27 mouse cellular contexts compared by ENCODE assay signal in the genomic region with DNA sequence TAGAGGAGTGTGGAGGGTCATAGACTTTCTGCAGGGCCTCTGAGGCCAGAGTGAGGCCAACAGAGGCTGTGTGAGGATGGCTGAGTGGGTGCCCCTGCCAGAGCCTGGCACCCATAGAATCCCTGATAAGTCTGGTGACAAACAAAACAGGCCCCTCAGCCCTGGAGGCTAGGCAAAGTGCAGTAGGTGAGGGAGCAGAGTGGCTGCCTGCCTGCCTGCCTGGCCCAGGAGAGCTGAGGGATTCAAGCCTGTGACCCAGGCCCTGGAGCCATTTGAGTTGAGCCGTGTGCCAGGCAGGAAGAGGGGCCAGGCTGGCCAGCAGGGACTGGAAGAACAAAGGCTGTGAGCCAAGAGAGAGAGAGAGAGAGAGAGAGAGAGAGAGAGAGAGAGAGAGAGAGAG. TPM values are rescaled to one million over a fixed set of nuclear protein-coding genes. Genes with fewer than 3 reads are reported as not detected.
DNase-seq lines count a peak whose midpoint lies in the region; ATAC-seq and TF ChIP-seq lines count a peak whose summit lies in the region.
"Had no signal": no experiment of that assay in that cellular context is flagged by ENCODE, and none has a peak within 500 bp of the region (broad histone marks: within the 10 kb centered on the region; RNA-seq: fewer than 3 reads in every experiment).

No protein-coding gene starts in this region.

- no peak for ATAC-seq in megakaryocyte, adult 5-6 weeks (ENCODE audit: poor library complexity, severe bottlenecking)
- no peak for ATAC-seq in stomach, postnatal 0 days (ENCODE audit: low FRiP score, low TSS enrichment)
- ATAC-seq: forebrain, embryonic 14.5 days; hindbrain, embryonic 16.5 days had no signal

- TF ChIP-seq CTCF in gastrocnemius, adult 2 months (IDR thresholded peaks at IDR 0.05), result no peak
- TF ChIP-seq CTCF in stomach, postnatal 0 days (IDR thresholded peaks at IDR 0.05; ENCODE audit: low read depth), result no peak

- no peak overlapping the region for H3K9ac ChIP-seq in stomach, postnatal 0 days (ENCODE audit: low read length)
- H3K9ac ChIP-seq: embryonic facial prominence, embryonic 15.5 days; heart, embryonic 13.5 days; kidney, embryonic 15.5 days; limb, embryonic 13.5 days; liver, embryonic 14.5 days; lung, embryonic 15.5 days; midbrain, embryonic 12.5 days had no signal

- DNase-seq in adrenal gland, postnatal 10 days, result peak; percentile 75
- DNase-seq in adrenal gland, adult 18-20 months (ENCODE audit: low spot score in 2 of 2), result no peak
- DNase-seq in gastrocnemius, adult 2 months, result no peak
- no peak for DNase-seq in gastrocnemius, adult 18-20 months (ENCODE audit: low spot score)
- DNase-seq in stomach, postnatal 0 days (ENCODE audit: low spot score), result no peak
- DNase-seq in ovary, postnatal 10 days (ENCODE audit: low spot score), result no peak
- DNase-seq: cerebellum, adult 18-20 months; gastrocnemius, postnatal 36 days; heart, postnatal 14 days; kidney, adult 18-20 months; right cerebral cortex, postnatal 25 days; spleen, adult 18-20 months; thymus, adult 18-20 months; thymus, postnatal 36 days had no signal

- H3K36me3 ChIP-seq in megakaryocyte, embryonic 14.5 days (replicated peaks; ENCODE audit: low read length), result peaks cover 60% of the 10 kb centered on the region
- no peaks in the 10 kb centered on the region for H3K36me3 ChIP-seq in stomach, postnatal 0 days (ENCODE audit: control insufficient read depth, insufficient read depth, low read length)
- H3K36me3 ChIP-seq: embryonic facial prominence, embryonic 10.5 days; embryonic facial prominence, embryonic 15.5 days; kidney, embryonic 15.5 days; limb, embryonic 13.5 days; midbrain, embryonic 12.5 days had no signal

- peaks cover 90% of the 10 kb centered on the region for H3K4me1 ChIP-seq in megakaryocyte, embryonic 14.5 days
- H3K4me1 ChIP-seq in stomach, postnatal 0 days (replicated peaks; ENCODE audit: control insufficient read depth, insufficient read depth), result no peaks in the 10 kb centered on the region

- H3K4me2 ChIP-seq in stomach, postnatal 0 days (replicated peaks; ENCODE audit: low read depth), result no peak overlapping the region
- H3K4me2 ChIP-seq: embryonic facial prominence, embryonic 15.5 days; heart, embryonic 13.5 days; kidney, embryonic 15.5 days; limb, embryonic 13.5 days; lung, embryonic 15.5 days; midbrain, embryonic 12.5 days had no signal

- 46% methylated on average over 1 of the region's 1 CpGs for WGBS in stomach, postnatal 0 days

- no peaks in the 10 kb centered on the region for H3K27me3 ChIP-seq in megakaryocyte, embryonic 14.5 days (replicated peaks)
- H3K27me3 ChIP-seq in stomach, postnatal 0 days (ENCODE audit: control insufficient read depth, insufficient read depth, low read length), result no peaks in the 10 kb centered on the region
- H3K27me3 ChIP-seq: lung, embryonic 15.5 days had no signal

- intact Hi-C loops in gastrocnemius, adult 2 months (cut with DNase I), result loop anchor here (2.0 kb wide), 1 partner anchor 131 kb away; no protein-coding TSS in a partner anchor

- peak overlapping the region; percentile 98 for H3K27ac ChIP-seq in gastrocnemius, adult 2 months
- H3K27ac ChIP-seq in stomach, postnatal 0 days (replicated peaks), result 0 out of 2 replicates have a peak overlapping the region, but pooled peaks have one; percentile 49
- H3K27ac ChIP-seq: embryonic facial prominence, embryonic 10.5 days; embryonic facial prominence, embryonic 15.5 days; heart, embryonic 13.5 days; kidney, embryonic 15.5 days; limb, embryonic 13.5 days; liver, embryonic 14.5 days; lung, embryonic 15.5 days; midbrain, embryonic 12.5 days had no signal

- no peaks in the 10 kb centered on the region for H3K9me3 ChIP-seq in megakaryocyte, embryonic 14.5 days
- no peaks in the 10 kb centered on the region for H3K9me3 ChIP-seq in stomach, postnatal 0 days (ENCODE audit: control insufficient read depth, low read length)
- H3K9me3 ChIP-seq: embryonic facial prominence, embryonic 15.5 days; lung, embryonic 15.5 days; midbrain, embryonic 12.5 days had no signal

- no peak overlapping the region for H3K4me3 ChIP-seq in gastrocnemius, adult 2 months
- H3K4me3 ChIP-seq in megakaryocyte, embryonic 14.5 days (replicated peaks), result peak overlapping the region; percentile 42
- no peak overlapping the region for H3K4me3 ChIP-seq in stomach, postnatal 0 days (ENCODE audit: low read depth, low read length)
- H3K4me3 ChIP-seq: embryonic facial prominence, embryonic 10.5 days; embryonic facial prominence, embryonic 15.5 days; heart, embryonic 13.5 days; kidney, embryonic 15.5 days; limb, embryonic 13.5 days; lung, embryonic 15.5 days; midbrain, embryonic 12.5 days had no signal

- TF ChIP-seq EP300 in stomach, postnatal 0 days (optimal IDR thresholded peaks at IDR 0.05), result no peak

RNA-seq across cellular contexts. Expression of a gene that starts 4.6 kb away (rescaled TPM):
- 10 to 100 TPM; 31.2 to 33.5 TPM for total RNA-seq in adrenal gland, postnatal 10 days (2021)
- 10 to 100 TPM; 21.4 to 26.6 TPM for total RNA-seq in adrenal gland, adult 18-20 months (2021)
- total RNA-seq in gastrocnemius, adult 2 months (2021), result 10 to 100 TPM; 13.0 to 14.9 TPM
- total RNA-seq in gastrocnemius, adult 18-20 months (2021), result 10 to 100 TPM; 10.4 to 15.0 TPM
- 164 and 173 TPM in 2 replicates for polyA plus RNA-seq in megakaryocyte, embryonic 14.5 days (2012; ENCODE audit: insufficient read depth, low replicate concordance)
- 25.1 and 35.7 TPM in 2 replicates for total RNA-seq in megakaryocyte, adult 5-6 weeks (2015)
- 40.6 and 43.1 TPM in 2 replicates for total RNA-seq in megakaryocyte, adult 5-6 weeks (2017)
- 74.6 and 85.7 TPM in 2 replicates for polyA plus RNA-seq in stomach, postnatal 0 days (2015; fragmentation: Nextera tagmentation; extraction: Ambion mirVana)

RNA-seq across cellular contexts. Expression of a gene that starts 5.5 kb away (rescaled TPM):
- 100 to 1,000 TPM; 269 to 439 TPM for total RNA-seq in adrenal gland, postnatal 10 days (2021)
- total RNA-seq in adrenal gland, adult 18-20 months (2021), result 100 to 1,000 TPM; 433 to 502 TPM
- total RNA-seq in gastrocnemius, adult 2 months (2021), result 100 to 1,000 TPM; 106 to 181 TPM
- total RNA-seq in gastrocnemius, adult 18-20 months (2021), result 100 to 1,000 TPM in 1 of 2 experiments, 10 to 100 TPM in 1; 95.1 to 169 TPM
- 372 and 610 TPM in 2 replicates for polyA plus RNA-seq in megakaryocyte, embryonic 14.5 days (2012; ENCODE audit: insufficient read depth, low replicate concordance)
- 79.3 and 125 TPM in 2 replicates for total RNA-seq in megakaryocyte, adult 5-6 weeks (2015)
- 55.5 and 59.5 TPM in 2 replicates for total RNA-seq in megakaryocyte, adult 5-6 weeks (2017)
- polyA plus RNA-seq in stomach, postnatal 0 days (2015; fragmentation: Nextera tagmentation; extraction: Ambion mirVana), result 55.0 and 60.2 TPM in 2 replicates

RNA-seq across cellular contexts. Expression of a gene that starts 32.9 kb away (rescaled TPM):
- 10 to 100 TPM; 16.4 to 17.5 TPM for total RNA-seq in adrenal gland, postnatal 10 days (2021)
- total RNA-seq in adrenal gland, adult 18-20 months (2021), result 10 to 100 TPM; 11.6 to 15.2 TPM
- total RNA-seq in gastrocnemius, adult 2 months (2021), result 10 to 100 TPM in 1 of 2 experiments, 1 to 10 TPM in 1; 3.7 to 11.5 TPM
- 1 to 10 TPM; 8.0 to 9.4 TPM for total RNA-seq in gastrocnemius, adult 18-20 months (2021)
- not detected in 2 replicates for polyA plus RNA-seq in megakaryocyte, embryonic 14.5 days (2012; ENCODE audit: insufficient read depth, low replicate concordance)
- 6.1 and 22.8 TPM in 2 replicates for total RNA-seq in megakaryocyte, adult 5-6 weeks (2015)
- not detected in 2 replicates for total RNA-seq in megakaryocyte, adult 5-6 weeks (2017)
- 13.4 and 14.1 TPM in 2 replicates for polyA plus RNA-seq in stomach, postnatal 0 days (2015; fragmentation: Nextera tagmentation; extraction: Ambion mirVana)
- total RNA-seq: megakaryocyte progenitor cell, adult 5-6 weeks had no signal
